Mouse (Mus musculus): Measurements from ENCODE around the gene Map7d3. TPM values are rescaled to one million over a fixed set of nuclear protein-coding genes. Genes with fewer than 3 reads are reported as not detected.

The Map7d3 gene
- total RNA-seq (2014; fragmentation: Nextera tagmentation) (1.1 and 2.1 TPM in 2 replicates), total RNA-seq (2017) (1.3 and 2.3 TPM in 2 replicates)

- peak; percentile 70 for ATAC-seq (replicated peaks; ENCODE audit: low FRiP score, low TSS enrichment, poor library complexity, severe bottlenecking)
These were observed at the start of gene Map7d3 for GRCm38 (mm10) chrX:56821765-56822603. Gene Map7d3, minus strand, starts transcription at chrX:56822326.

- no peak for ATAC-seq (replicated peaks; ENCODE audit: low FRiP score, low TSS enrichment, poor library complexity, severe bottlenecking)
These were observed 47.7 kb upstream of the Map7d3 start, which contains the start of gene Adgrg4 for GRCm38 (mm10) chrX:56869863-56870262. Gene Adgrg4, plus strand, starts transcription at chrX:56870163.

DNA sequence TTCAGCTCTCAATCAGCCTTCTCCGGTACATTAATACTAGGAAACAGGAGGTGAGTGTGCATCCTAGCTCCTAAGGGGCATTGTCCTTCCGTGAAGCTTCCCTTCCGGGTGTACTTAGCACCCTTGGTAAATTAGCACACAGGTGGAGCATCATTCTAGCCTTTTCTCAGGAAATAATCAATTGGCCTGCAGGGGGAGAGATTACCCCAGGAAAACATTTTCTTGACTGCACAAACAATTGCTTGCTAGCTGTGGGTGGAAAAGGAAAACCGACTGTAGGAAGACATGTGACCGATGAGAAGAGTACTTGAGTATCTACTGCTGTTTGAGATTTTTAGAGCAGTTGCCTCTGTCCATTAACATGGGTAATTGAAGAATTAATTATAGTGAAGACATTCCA lies 19.1 kb upstream of the Map7d3 start:
- no peak for ATAC-seq (replicated peaks; ENCODE audit: low FRiP score, low TSS enrichment, poor library complexity, severe bottlenecking)

- no peak for ATAC-seq (replicated peaks; ENCODE audit: low FRiP score, low TSS enrichment, poor library complexity, severe bottlenecking)
These were observed 17.2 kb upstream of the Map7d3 start for GRCm38 (mm10) chrX:56839369-56839768.

GRCm38 (mm10) chrX:56835842-56836241 lies 13.7 kb upstream of the Map7d3 start:
- no peak for ATAC-seq (replicated peaks; ENCODE audit: low FRiP score, low TSS enrichment, poor library complexity, severe bottlenecking)

GRCm38 (mm10) chrX:56827492-56827891 lies 5.4 kb upstream of the Map7d3 start:
- ATAC-seq (replicated peaks; ENCODE audit: low FRiP score, low TSS enrichment, poor library complexity, severe bottlenecking) = no peak

DNA sequence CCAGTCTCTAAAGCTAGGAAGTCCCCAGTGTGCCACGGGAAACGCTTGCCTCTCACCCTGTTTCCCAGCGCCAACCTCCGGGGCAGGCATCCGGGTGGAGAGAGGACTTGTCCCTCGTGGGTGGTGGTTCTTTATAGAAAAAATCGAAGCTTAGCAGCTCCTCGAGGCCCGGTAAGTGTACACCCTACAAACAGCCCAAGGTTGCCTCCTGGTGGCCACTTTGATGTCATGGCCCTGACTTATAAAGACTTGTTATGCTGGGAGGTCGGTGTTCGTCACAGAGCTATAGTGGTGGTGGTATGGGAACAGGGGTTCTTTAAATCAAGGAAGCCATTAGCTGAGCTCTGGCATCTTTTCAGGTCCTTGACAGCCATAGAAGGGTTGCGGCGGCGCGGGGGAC lies 30.9 kb downstream of the Map7d3 start:
- peak; percentile 68 for ATAC-seq (replicated peaks; ENCODE audit: low FRiP score, low TSS enrichment, poor library complexity, severe bottlenecking)

DNA sequence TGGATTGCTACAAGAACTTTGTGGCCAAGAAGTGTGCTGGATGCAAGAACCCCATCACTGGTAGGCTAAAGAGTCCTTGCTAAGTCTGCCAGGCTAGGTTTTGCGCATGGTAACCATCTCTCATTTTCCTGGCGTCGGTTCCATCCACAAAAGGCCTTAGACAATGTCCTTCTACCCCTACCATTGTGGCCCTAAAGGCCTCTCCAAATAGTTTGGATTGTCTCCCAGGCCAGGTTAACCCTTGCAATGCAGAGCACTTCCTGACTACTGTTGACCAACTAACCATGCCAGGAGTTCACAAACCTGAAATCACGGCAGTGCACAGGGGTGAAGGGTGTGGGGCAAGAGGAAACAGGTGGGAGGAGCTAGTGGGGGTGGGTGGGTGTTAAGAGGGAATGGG lies 31.5 kb downstream of the Map7d3 start:
- ATAC-seq (replicated peaks; ENCODE audit: low FRiP score, low TSS enrichment, poor library complexity, severe bottlenecking) = no peak

DNA sequence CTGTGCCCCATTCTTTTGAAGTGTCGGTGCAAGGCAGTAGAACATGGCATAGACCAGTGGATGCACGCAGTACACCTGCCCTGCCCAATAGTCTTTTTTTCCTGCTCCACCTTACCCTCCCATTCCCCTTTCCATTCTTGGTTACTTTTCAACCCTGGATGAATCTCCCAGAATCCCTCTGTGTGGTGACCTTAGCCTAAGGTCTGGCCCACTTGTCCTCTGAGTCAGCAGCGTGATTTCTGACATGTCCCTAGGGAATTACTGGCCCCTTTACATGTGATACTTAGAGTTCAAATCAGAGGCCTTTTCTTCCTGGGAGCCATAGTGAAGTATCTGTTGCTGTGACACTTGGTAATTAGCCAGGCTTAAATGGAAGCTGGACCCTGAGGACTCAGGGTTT lies 34.6 kb downstream of the Map7d3 start:
- no peak for ATAC-seq (replicated peaks; ENCODE audit: low FRiP score, low TSS enrichment, poor library complexity, severe bottlenecking)

GRCm38 (mm10) chrX:56786281-56787061 lies 35.7 kb downstream of the Map7d3 start:
- ATAC-seq (replicated peaks; ENCODE audit: low FRiP score, low TSS enrichment, poor library complexity, severe bottlenecking) = no peak

DNA sequence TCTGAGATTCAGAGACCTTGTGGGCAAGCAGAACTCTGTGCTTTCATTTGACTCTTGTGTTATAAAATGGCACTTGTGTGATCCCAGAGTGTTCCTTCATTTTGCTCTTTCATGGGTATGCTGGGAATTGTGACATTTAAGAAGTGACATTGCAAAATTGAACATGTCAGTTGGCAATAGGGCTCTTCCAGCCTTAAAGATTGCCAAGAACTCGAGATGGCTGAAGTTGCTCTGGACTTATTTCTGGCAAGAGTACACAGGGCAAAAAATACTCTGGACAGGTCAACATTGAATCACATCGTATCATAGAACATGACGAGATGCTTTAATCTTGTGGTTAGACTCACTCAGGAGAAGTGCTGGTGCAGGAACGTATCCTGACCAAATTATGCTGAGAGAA lies 48.8 kb downstream of the Map7d3 start:
- no peak for ATAC-seq (replicated peaks; ENCODE audit: low FRiP score, low TSS enrichment, poor library complexity, severe bottlenecking)

DNA sequence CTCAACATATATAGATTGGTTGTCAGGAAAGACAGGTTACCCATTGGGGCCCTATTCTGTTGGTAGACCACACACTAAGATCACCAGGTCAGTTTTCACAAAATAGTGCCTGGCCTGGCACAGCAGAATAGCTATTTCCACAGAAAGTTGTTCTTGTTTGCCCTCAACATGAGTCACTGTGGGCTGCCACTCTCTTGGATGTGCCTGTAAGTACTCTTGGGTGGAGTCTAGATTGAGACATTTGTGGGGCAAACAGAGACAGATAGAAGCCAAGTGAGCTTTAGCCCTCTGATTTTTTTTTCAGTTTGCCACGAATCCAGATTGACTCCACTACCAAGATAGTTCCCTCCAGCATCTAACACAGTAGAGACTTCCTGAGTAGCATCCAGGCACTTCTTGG lies 50.4 kb downstream of the Map7d3 start:
- no peak for ATAC-seq (replicated peaks; ENCODE audit: low FRiP score, low TSS enrichment, poor library complexity, severe bottlenecking)

GRCm38 (mm10) chrX:56769838-56770237 lies 52.3 kb downstream of the Map7d3 start:
- ATAC-seq (replicated peaks; ENCODE audit: low FRiP score, low TSS enrichment, poor library complexity, severe bottlenecking) = no peak

DNA sequence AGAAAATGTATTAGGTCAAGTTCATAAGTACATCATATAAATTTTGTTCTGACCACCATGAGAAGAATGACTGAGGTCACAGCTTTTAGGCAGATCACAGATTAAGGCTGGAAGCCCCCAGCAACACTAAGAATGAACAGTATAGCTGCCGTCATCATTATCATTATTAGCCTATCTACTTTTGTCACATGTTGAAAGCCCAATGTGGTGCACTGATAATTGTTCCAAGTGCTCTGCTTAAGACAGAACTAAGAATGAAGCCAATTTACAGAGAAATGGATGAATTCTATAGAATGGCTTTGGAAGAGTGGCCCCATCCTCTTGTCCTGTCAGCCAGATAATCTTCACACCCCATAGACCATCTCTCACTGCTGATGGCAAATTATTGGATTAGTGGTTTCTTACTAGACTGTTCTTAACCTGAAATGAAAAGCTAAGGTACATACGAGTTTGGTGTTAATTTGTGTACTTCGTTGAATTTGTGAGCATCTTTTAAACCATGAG lies 61.8 kb downstream of the Map7d3 start:
- ATAC-seq (replicated peaks; ENCODE audit: low FRiP score, low TSS enrichment, poor library complexity, severe bottlenecking) = no peak

DNA sequence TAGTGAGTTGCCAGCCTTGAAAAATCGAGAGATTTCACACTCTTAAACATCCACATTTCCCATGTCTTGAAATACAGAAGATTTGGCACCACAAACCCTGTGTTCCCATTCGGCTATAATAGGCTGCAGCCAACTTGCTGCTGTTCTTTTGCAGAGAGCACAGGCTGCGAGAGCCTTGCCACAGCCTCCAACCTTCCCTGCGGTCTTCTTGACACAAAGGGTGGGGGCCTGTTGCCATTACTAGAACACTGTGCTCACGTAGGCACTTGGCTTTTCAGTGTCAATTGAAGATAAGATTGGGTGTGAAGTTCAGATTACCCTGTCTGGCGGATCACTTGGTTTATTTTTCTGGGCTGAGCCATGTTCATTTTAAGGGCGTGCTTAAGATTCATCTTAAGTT lies 65.8 kb downstream of the Map7d3 start:
- peak; percentile 88 for ATAC-seq (replicated peaks; ENCODE audit: low FRiP score, low TSS enrichment, poor library complexity, severe bottlenecking)

DNA sequence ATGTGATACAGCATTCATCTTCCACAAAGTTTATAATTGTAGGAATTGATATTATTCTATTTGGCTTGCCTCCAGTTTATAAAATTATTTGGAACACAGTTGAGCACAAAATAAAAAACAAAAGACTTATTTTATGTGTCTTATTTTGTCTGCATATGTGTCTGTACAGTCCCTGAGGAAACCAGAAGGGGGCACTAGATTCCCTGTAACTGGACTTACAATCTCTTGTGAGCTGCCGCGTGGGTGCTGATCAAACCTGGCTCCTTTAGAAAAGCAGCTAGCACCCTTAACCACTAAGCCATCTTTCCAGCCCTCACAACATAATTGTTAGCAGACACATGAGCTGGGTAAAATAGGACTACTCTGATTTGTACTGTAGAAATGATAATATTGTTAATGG lies 66.5 kb downstream of the Map7d3 start:
- ATAC-seq (replicated peaks; ENCODE audit: low FRiP score, low TSS enrichment, poor library complexity, severe bottlenecking) = peak; percentile 59; the same call in 1 of the 2 replicates

- ATAC-seq (replicated peaks; ENCODE audit: low FRiP score, low TSS enrichment, poor library complexity, severe bottlenecking) = no peak
These were observed 68.5 kb downstream of the Map7d3 start for GRCm38 (mm10) chrX:56753317-56754289.

GRCm38 (mm10) chrX:56752144-56752543 lies 70.0 kb downstream of the Map7d3 start:
- no peak for ATAC-seq (replicated peaks; ENCODE audit: low FRiP score, low TSS enrichment, poor library complexity, severe bottlenecking)

DNA sequence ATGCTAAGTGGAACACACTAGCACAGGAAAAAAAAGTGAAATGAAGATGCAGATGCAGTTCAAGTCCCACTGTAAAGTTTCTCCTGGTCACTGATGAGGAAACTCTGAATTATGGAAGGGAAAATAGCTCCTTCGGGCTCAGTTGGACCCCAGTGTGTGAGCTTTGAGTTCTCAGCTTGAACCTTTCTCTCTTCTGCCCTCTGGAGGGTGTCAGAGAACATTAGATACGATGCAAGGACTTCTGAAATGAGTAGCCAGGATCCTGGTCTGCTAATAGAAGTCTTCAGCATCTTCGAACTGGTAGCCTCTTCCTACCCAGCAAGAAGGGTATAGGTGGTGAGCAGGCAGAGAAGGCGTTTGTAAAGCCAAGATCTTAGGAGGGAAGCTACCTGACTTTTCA lies 70.6 kb downstream of the Map7d3 start:
- ATAC-seq (replicated peaks; ENCODE audit: low FRiP score, low TSS enrichment, poor library complexity, severe bottlenecking) = no peak

All from megakaryocyte-erythroid progenitor cell, adult 5-6 weeks (primary cell).